Mouse (Mus musculus): Measurements from ENCODE around the gene Ccp110.

The Ccp110 gene

DNA sequence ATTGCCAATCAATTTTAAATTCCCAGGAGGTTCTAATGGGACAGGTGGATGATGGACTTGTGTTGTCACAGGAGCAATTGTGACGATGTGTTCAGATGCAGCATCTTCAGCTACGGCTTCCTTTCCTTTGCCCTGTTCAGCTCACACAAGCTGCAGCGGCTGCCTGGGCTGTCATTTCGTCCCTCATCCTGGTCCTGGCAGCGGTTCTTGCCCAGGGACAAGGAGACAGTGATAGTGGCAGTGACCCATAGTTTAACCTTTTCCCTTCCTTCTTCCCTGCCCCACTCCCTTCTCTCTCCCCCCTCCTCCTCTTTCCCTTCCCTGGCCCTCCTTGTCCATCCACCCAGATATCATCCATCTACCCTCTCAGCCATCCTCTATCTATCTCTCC is 54.5 kb downstream of the Ccp110 start:
- no peak for DNase-seq (ENCODE audit: extremely low read depth, low read depth)

- DNase-seq (ENCODE audit: extremely low read depth, low read depth), result no peak
Observed at GRCm38 (mm10) chr7:118769208-118769607, 56.9 kb downstream of the Ccp110 start.

DNA sequence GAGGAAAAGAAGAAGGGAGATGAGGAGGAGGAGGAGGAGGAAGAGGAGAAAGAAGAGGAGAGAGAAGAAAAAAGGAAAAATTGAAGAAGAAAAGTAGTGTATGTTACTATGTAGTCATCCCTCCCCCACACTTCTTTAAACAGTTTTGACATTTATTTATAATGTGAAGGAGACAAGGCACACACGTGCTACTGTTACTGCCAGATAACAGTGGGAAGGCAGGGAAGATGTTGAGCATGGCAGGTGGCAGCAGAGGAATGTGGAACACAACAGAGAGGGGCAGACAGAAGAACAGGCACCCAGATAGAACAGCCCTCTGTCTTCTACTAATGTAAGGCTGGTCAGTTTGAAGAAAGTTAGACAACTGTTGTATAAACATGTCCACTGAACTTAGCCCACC is 57.3 kb downstream of the Ccp110 start:
- DNase-seq (ENCODE audit: extremely low read depth, low read depth), result no peak

GRCm38 (mm10) chr7:118773027-118773426 is 60.7 kb downstream of the Ccp110 start:
- no peak for DNase-seq (ENCODE audit: extremely low read depth, low read depth)

GRCm38 (mm10) chr7:118775991-118776390 is 63.6 kb downstream of the Ccp110 start:
- DNase-seq (ENCODE audit: extremely low read depth, low read depth), result no peak

DNA sequence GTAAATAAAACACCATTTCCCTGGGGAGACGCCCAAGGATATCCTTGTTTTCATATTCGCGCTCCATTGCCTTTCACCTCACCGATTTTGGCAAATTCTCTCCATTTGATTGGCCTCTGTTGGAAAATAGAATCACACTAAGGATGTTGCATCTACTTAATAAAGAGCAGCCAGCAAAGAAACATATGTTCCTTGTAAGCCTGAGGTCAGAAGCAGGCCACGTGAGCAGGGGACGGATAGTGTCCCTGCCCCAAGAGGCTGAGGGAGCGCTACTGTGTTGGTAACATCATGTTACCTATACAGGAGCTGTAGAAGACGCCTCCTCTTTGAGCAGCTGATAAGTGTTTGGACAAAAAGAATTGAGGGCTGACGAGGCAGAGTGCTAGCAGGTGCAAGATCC is 64.1 kb downstream of the Ccp110 start:
- no peak for DNase-seq (ENCODE audit: extremely low read depth, low read depth)

DNA sequence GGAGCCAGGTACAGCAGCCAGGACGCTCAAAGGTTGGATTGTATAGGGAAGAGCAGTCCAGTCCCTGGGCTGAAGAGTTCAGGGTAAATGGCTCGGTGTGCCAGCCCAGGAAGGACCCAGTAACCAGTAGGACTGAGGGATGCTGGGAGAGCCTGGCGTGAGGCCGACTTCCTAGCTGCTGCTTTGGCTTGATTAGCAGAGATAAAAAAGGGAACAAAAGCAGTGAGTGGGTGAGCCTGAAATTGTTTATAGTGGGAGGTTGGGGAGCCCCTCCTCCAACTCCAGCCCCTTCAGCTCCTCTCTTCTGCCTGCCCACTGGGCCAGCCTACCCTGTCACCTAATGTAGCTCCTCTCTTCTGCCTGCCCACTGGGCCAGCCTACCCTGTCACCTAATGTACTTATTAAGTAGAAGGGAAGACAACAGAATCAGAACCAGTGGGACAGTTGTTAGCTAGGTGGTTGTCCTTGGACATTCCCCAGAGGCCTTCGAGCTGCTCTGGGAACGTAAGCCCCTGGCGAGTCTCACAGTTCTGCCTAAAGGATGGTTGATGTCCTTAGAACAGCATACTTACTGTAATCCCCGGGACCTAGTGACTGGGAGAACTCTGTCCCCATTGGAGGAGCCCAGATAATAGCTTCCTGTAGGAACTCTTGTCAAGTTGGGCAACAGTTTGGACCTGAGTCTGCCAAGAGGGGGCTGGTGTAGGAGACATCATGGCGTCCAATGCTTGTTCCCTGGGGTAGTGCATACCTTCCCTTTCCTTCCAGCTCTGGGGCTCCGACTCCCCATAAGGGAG is 65.4 kb downstream of the Ccp110 start:
- DNase-seq (ENCODE audit: extremely low read depth, low read depth), result no peak

DNA sequence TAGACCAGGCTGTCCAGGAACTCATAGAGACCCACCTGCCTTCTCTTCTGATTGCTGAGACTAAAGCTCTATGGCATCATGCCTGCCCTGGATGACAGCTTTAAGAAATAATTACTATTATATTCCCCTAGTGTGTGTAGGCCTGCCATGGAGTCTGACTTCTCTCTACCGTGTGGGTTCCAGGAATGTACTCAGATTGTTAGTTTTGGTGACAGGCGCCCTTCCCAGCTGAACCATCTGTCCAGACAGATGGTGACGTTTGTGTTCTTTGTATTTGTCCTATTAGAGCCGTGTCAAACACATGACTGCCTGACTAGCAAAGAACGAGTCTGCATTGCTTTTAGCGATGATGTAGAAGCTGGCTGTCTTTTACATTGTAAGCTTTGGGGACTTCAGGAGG is 66.2 kb downstream of the Ccp110 start:
- no peak for DNase-seq (ENCODE audit: extremely low read depth, low read depth)

- no peak for DNase-seq (ENCODE audit: extremely low read depth, low read depth)
Observed at GRCm38 (mm10) chr7:118783305-118784001, 71.1 kb downstream of the Ccp110 start.

GRCm38 (mm10) chr7:118786091-118786490 is 73.7 kb downstream of the Ccp110 start:
- DNase-seq (ENCODE audit: extremely low read depth, low read depth), result no peak

Data from MEL-GATA-1-ER (cell line).